Mouse (Mus musculus): ENCODE measurements around the gene Txnrd2. TPM values are rescaled to one million over a fixed set of nuclear protein-coding genes. Genes with fewer than 3 reads are reported as not detected.

Gene Txnrd2
- total and polyA plus RNA-seq, 2 experiments from 2014 or later: 12.7 to 41.2 TPM

DNA sequence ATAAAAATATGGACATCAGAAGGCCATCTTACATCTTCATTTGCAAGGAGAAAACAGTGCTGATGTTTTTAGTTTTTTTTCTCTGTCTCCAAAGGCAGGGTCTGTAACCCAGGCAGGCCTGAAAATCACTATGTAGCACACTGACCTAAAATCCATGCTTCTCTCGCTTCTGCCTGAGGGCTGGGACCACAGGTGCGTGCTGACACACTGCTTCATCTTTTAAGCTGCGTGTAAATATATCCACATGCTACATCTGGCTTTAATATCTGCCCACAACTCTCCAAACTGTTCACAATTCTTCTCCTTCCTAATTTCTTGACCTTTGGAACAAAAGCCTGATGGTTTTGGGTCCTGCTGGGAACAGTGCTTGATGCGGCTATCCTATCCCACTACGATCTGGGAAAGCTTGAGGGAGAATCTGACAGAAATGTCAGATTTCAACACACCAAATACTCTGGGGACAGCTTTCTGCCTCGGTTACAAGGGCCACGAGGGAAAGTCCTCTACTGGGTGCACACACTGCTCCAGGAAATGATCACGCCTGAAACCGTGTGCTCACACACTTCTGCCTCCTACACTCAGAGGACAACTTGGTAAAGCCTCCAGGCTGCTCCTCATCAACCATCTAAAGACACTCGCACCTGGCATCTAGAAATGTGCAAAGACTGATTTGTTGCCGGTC is 1.7 kb upstream of the Txnrd2 start:
- no peak for ATAC-seq (ENCODE audit: insufficient read depth, low read depth)
- Histone ChIP-seq H3K4me2 (ENCODE audit: low read depth, low read length) (peak overlapping the region; percentile 95), H3K27me3 (ENCODE audit: control insufficient read depth, insufficient read depth, low read length) (no peaks in the 10 kb centered on the region), H3K9ac (replicated peaks; ENCODE audit: low read depth, low read length) (no peak overlapping the region), H3K27ac (ENCODE audit: low read depth) (peak overlapping the region; percentile 14; the same call in 1 of the 2 replicates), H3K4me1 (ENCODE audit: control insufficient read depth, insufficient read depth) (peaks cover 28% of the 10 kb centered on the region), H3K4me3 (ENCODE audit: low read depth, low read length) (no peak overlapping the region), H3K36me3 (replicated peaks; ENCODE audit: control insufficient read depth, insufficient read depth, low read length) (peaks cover 32% of the 10 kb centered on the region), H3K9me3 (replicated peaks; ENCODE audit: control insufficient read depth, low read length) (no peaks in the 10 kb centered on the region)
- 58% methylated on average over 11 of the region's 11 CpGs for WGBS
- no peak for DNase-seq (ENCODE audit: low spot score)
- TF ChIP-seq CTCF (IDR thresholded peaks at IDR 0.05; ENCODE audit: low read depth): no peak
- TF ChIP-seq EP300 (IDR thresholded peaks at IDR 0.05; ENCODE audit: low read depth): no peak

DNA sequence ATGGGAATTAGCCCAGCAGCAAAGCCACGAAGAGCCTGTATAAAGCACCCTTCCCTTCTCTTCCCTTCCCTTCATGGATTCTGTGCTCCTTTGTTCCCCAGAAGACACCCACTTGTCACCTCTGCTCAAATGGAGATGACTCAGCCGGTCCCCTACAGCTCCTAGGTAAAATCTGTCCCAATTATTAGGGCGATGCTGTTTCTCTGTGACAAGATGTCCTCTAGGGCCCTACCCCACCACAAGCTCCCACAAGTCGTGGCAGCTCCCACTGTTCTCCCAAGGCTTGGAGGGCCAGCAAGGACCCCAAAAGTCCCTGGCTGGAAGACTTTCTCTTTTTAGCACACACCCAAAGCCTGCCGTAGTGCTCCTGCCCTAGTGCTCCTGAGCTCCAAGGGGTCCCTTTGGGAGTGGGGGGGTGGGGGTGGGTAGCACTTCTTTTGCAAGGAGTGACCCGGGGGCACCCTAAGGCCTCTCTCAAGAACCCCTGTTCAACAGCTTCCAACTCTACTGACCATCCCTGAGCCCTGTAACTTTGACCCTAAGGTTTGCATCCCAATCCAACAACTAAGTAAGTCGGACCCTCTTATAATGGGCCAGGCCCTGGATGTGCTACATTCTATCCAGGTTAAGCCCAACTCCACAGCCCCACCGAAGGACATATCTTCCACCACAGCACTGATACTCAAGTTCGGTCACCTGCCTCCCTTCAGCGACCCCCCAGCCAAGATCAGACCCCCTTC is 539 bp upstream of the Txnrd2 start:
- Histone ChIP-seq H3K4me1 (ENCODE audit: control insufficient read depth, insufficient read depth) (peaks cover 28% of the 10 kb centered on the region), H3K27ac (ENCODE audit: low read depth) (peak overlapping the region; percentile 77), H3K4me2 (ENCODE audit: low read depth, low read length) (peak overlapping the region; percentile 95), H3K9me3 (replicated peaks; ENCODE audit: control insufficient read depth, low read length) (no peaks in the 10 kb centered on the region), H3K27me3 (ENCODE audit: control insufficient read depth, insufficient read depth, low read length) (no peaks in the 10 kb centered on the region), H3K36me3 (replicated peaks; ENCODE audit: control insufficient read depth, insufficient read depth, low read length) (peaks cover 27% of the 10 kb centered on the region), H3K9ac (replicated peaks; ENCODE audit: low read depth, low read length) (peak overlapping the region; percentile 77), H3K4me3 (ENCODE audit: low read depth, low read length) (peak overlapping the region; percentile 82)
- WGBS: 5% methylated on average over 10 of the region's 10 CpGs
- DNase-seq (ENCODE audit: low spot score) (no peak), ATAC-seq (ENCODE audit: insufficient read depth, low read depth) (peak; percentile 7)
- TF ChIP-seq CTCF (IDR thresholded peaks at IDR 0.05; ENCODE audit: low read depth) (no peak), EP300 (IDR thresholded peaks at IDR 0.05; ENCODE audit: low read depth) (no peak)

DNA sequence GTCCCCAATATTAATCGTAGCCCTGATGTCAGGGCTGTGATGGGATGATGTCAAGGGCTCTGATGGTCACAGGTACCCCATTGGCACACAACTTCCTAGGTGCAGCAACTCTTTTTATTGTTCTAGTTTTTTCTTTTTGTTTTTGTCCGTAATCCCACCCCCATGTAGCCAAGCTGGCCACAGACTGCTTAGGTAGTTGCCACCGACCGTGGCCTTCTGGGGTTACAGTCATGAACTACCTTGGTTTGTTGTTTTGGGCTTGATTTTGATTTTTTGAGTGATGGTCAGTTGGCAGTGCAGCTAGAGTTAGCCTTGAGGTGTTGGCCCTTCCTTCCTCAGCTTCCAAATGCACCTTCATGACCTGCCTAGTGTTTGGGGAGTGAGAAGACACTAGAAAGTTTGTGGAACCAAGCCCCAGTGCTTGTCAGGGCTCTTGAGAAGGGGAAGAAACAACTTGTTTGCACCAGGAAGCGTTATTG is 657 bp downstream of the Txnrd2 start, which contains the start of gene Comt:
Gene Comt, minus strand, starts transcription at position 51 of the 479 bp plus-strand sequence.
- Histone ChIP-seq H3K4me2 (ENCODE audit: low read depth, low read length) (peak within 1 kb of the TSS; percentile 95), H3K9me3 (replicated peaks; ENCODE audit: control insufficient read depth, low read length) (no peaks in the 10 kb centered on the region), H3K4me3 (ENCODE audit: low read depth, low read length) (peak within 1 kb of the TSS; percentile 82), H3K4me1 (ENCODE audit: control insufficient read depth, insufficient read depth) (peaks cover 28% of the 10 kb centered on the region), H3K9ac (replicated peaks; ENCODE audit: low read depth, low read length) (peak within 1 kb of the TSS; percentile 77), H3K27me3 (ENCODE audit: control insufficient read depth, insufficient read depth, low read length) (no peaks in the 10 kb centered on the region), H3K27ac (ENCODE audit: low read depth) (peak within 1 kb of the TSS; percentile 77), H3K36me3 (replicated peaks; ENCODE audit: control insufficient read depth, insufficient read depth, low read length) (peaks cover 17% of the 10 kb centered on the region)
- DNase-seq (ENCODE audit: low spot score) (no peak), ATAC-seq (ENCODE audit: insufficient read depth, low read depth) (no peak)
- no peak for TF ChIP-seq CTCF (IDR thresholded peaks at IDR 0.05; ENCODE audit: low read depth)
- no peak for TF ChIP-seq EP300 (IDR thresholded peaks at IDR 0.05; ENCODE audit: low read depth)
- WGBS: 62% methylated on average over 5 of the region's 5 CpGs

DNA sequence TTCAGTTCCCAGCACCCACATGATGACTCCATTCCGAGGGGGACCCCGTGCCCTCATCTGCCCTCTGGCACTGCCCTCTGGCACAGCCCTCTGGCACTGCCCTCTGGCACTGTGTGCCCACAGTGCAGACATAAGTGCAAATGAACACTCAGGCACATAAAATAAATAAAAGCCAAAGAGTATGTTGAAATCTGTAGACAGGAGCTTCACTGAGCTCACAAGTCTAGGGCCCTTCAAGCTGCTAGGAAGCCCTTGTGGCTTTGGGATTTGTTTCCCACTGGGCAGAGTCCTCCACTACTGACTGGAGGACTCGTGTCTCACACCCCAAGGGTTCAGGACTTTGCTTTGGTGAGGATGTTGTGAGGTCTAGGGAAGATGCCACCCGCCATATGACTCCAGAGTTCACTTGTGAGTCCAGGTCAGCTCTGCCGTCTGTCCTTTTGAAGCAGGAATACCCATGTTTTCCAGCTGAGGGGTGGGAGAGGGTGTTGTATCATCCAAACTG is 1.9 kb downstream of the Txnrd2 start:
- H3K27me3 ChIP-seq (ENCODE audit: control insufficient read depth, insufficient read depth, low read length): no peaks in the 10 kb centered on the region
- ATAC-seq (ENCODE audit: insufficient read depth, low read depth) (no peak), DNase-seq (ENCODE audit: low spot score) (no peak)
- peaks cover 28% of the 10 kb centered on the region for H3K4me1 ChIP-seq (ENCODE audit: control insufficient read depth, insufficient read depth)
- no peaks in the 10 kb centered on the region for H3K9me3 ChIP-seq (replicated peaks; ENCODE audit: control insufficient read depth, low read length)
- H3K36me3 ChIP-seq (replicated peaks; ENCODE audit: control insufficient read depth, insufficient read depth, low read length): 0 out of 2 replicates have a peak, but pooled peaks cover 8% of the 10 kb centered on the region
- no peak overlapping the region for H3K4me3 ChIP-seq (ENCODE audit: low read depth, low read length)
- no peak overlapping the region for H3K27ac ChIP-seq (ENCODE audit: low read depth)
- 86% methylated on average over 5 of the region's 5 CpGs for WGBS
- TF ChIP-seq CTCF (IDR thresholded peaks at IDR 0.05; ENCODE audit: low read depth) (no peak), EP300 (IDR thresholded peaks at IDR 0.05; ENCODE audit: low read depth) (no peak)
- H3K4me2 ChIP-seq (ENCODE audit: low read depth, low read length): no peak overlapping the region
- 0 out of 2 replicates have a peak overlapping the region, but pooled peaks have one; percentile 10 for H3K9ac ChIP-seq (replicated peaks; ENCODE audit: low read depth, low read length)

DNA sequence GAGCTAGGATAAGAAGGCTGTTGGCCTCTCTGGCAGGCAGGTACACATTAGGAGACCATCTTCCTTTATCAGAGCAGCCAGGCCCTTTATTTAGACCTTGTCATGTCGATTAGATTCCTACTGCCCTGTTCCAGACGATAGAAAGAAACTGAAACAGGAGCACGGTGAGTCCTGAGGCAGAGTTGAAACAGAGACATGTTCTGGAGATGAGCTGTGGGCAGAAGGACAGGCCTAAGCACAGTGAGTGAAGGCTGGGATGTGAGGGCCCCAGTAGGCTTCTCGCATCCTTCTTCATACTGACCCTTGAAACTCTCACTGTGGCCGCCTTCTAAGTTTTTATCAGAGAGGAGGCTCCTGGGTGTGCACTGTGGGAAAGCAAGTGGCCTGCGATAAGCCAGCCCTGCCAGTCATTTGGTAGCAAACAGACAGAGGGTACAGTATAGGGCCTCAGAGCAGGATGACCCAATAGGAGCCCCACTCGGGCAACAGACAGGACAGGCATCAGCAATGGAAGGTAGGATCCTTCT is 2.4 kb downstream of the Txnrd2 start:
- H3K4me3 ChIP-seq (ENCODE audit: low read depth, low read length): no peak overlapping the region
- no peak for ATAC-seq (ENCODE audit: insufficient read depth, low read depth)
- H3K4me1 ChIP-seq (ENCODE audit: control insufficient read depth, insufficient read depth): peaks cover 28% of the 10 kb centered on the region
- no peak for TF ChIP-seq EP300 (IDR thresholded peaks at IDR 0.05; ENCODE audit: low read depth)
- TF ChIP-seq CTCF (IDR thresholded peaks at IDR 0.05; ENCODE audit: low read depth): no peak
- no peak for DNase-seq (ENCODE audit: low spot score)
- 0 out of 2 replicates have a peak overlapping the region, but pooled peaks have one; percentile 10 for H3K9ac ChIP-seq (replicated peaks; ENCODE audit: low read depth, low read length)
- WGBS: 59% methylated on average over 7 of the region's 7 CpGs
- no peak overlapping the region for H3K4me2 ChIP-seq (ENCODE audit: low read depth, low read length)
- H3K9me3 ChIP-seq (replicated peaks; ENCODE audit: control insufficient read depth, low read length): no peaks in the 10 kb centered on the region
- H3K27ac ChIP-seq (ENCODE audit: low read depth): no peak overlapping the region
- H3K27me3 ChIP-seq (ENCODE audit: control insufficient read depth, insufficient read depth, low read length): no peaks in the 10 kb centered on the region
- 0 out of 2 replicates have a peak, but pooled peaks cover 3% of the 10 kb centered on the region for H3K36me3 ChIP-seq (replicated peaks; ENCODE audit: control insufficient read depth, insufficient read depth, low read length)
